Mouse (Mus musculus) heart, adult 2 months (tissue): Measurements from ENCODE around the gene Ccdc130.

ENCODE experiments used
- CTCF ChIP-seq: fragments of 200-600 bp; IDR thresholded peaks from 2 replicates; pipeline ENCODE4 v1.8.1; 2022; ENCODE audit warnings: antibody characterized with exemption, mild to moderate bottlenecking, moderate library complexity
- EP300 ChIP-seq: fragments of 200-500 bp; IDR thresholded peaks from 2 replicates; pipeline ENCODE4 v1.6.1; 2011; ENCODE audit warnings: low read depth, low read length, control low read depth; ENCODE audit not compliant: insufficient read depth
- POLR2A ChIP-seq: fragments of 200-500 bp; IDR thresholded peaks from 2 replicates; pipeline ENCODE4 v1.6.1; 2011; ENCODE audit warnings: mild to moderate bottlenecking, low read depth, low read length, control low read depth; ENCODE audit not compliant: insufficient read depth

DNA sequence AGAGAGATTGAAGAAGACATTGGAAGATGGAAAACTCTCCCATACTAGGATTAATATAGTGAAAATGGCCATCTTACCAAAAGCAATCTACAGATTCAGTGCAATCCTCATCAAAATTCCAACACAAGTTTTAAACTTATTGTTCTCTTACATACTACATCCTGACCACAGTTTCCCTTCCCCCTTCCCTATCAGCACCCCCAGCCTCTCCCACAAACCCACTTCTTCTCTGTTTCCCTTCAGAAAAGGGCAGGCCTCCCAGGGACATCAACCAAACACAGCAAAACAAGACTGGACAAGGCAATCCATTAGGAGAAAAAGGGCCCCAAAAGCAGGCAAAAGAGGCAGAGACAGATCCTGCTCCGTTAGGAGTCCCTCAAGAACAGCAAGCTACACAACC is 6.3 kb upstream of the Ccdc130 start:
- TF ChIP-seq CTCF (no peak), POLR2A (no peak), EP300 (no peak)
